Mouse (Mus musculus): ENCODE measurements around the gene Amt. TPM values are rescaled to one million over a fixed set of nuclear protein-coding genes. Genes with fewer than 3 reads are reported as not detected.

Amt gene
- polyA plus RNA-seq, 1 experiment from 2014 or later, result 0.96 TPM

DNA sequence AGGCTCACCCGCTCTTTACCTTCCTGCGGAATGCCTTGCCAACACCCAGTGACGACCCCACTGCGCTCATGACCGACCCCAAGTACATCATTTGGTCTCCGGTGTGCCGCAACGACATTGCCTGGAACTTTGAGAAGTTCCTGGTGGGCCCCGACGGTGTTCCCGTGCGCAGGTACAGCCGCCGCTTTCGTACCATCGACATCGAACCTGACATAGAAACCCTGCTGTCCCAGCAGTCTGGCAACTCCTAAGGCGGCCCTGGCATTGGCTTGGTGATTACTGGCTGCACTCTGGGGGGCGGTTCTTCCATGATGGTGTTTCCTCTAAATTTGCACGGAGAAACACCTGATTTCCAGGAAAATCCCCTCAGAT, 43.2 kb downstream of the Amt start:
- peaks cover 36% of the 10 kb centered on the region for H3K79me2 ChIP-seq (ENCODE audit: inconsistent target)
- H3K27ac ChIP-seq, result peak overlapping the region; percentile 98
- peaks cover 6% of the 10 kb centered on the region; the same call in 1 of the 2 replicates for H3K36me3 ChIP-seq (ENCODE audit: inconsistent target)
- WGBS (ENCODE audit: missing documents), result under 1% methylated on average over 19 of the region's 20 CpGs
- peak overlapping the region; percentile 90 for H3K4me3 ChIP-seq (ENCODE audit: inconsistent target)

DNA sequence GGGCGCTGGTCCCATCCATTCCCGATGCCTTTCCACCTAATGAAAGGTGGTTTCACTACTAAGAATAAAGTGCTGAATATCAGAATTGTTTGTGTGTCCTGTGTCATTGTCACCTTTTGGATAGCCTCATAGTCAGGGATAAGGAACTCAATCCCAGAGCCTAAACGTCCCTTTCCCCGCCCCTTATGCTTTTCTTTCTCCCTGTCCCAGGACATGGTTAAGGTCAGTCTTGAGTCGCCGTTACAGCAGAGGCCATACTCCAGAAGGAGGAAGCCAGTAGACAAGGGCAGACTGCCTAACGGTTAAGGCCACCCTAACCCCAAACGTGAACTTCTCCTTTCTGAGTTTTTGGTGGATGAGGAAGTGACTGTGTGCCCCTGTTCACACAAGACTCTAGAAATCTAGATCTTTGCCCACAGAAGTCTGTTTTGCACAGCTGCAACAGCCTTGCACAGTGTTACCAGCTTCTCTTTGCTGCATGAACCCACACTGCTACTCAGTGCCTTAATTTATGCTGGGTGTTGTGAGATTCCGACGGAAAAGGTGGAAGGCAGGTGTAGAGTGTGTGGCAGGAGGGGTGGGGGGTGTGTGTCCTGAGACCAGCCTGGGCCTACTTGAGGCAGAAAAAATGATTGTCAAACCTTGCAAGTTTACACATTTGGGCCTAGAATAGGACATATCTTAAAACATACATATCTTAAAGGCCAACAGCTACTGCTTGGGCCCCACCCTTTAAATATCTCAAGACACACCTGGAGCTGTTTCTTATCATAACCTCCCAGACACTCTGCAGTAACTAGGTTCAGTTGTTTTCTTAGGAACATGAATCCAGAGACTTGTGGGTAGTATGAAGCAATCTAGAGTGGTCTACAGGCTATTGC, 43.8 kb downstream of the Amt start:
- Histone ChIP-seq H3K27ac (peak overlapping the region; percentile 98), H3K36me3 (ENCODE audit: inconsistent target) (no peaks in the 10 kb centered on the region), H3K79me2 (ENCODE audit: inconsistent target) (peaks cover 29% of the 10 kb centered on the region), H3K4me3 (ENCODE audit: inconsistent target) (peak overlapping the region; percentile 90)
- under 1% methylated on average over 10 of the region's 10 CpGs for WGBS (ENCODE audit: missing documents)

DNA sequence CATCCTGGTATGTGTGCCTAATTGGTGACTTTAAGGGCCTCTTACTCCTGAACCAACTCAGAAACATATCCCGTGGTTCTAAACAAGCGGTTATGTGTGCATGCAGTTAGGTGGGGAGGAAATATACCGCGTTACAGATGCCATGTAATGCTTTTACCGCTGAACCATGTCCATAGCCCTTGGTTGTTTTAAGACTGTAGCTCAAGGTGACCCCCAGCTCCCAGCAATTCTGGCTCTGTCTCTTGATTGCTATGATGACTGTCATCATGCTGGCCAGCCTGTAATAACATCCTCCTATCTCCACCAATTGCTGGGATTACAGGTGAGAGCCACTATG, 44.5 kb downstream of the Amt start:
- Histone ChIP-seq H3K4me3 (ENCODE audit: inconsistent target) (peak overlapping the region; percentile 90), H3K27ac (peak overlapping the region; percentile 98), H3K79me2 (ENCODE audit: inconsistent target) (peaks cover 24% of the 10 kb centered on the region), H3K36me3 (ENCODE audit: inconsistent target) (no peaks in the 10 kb centered on the region)
- 19% methylated on average over 5 of the region's 5 CpGs for WGBS (ENCODE audit: missing documents)

DNA sequence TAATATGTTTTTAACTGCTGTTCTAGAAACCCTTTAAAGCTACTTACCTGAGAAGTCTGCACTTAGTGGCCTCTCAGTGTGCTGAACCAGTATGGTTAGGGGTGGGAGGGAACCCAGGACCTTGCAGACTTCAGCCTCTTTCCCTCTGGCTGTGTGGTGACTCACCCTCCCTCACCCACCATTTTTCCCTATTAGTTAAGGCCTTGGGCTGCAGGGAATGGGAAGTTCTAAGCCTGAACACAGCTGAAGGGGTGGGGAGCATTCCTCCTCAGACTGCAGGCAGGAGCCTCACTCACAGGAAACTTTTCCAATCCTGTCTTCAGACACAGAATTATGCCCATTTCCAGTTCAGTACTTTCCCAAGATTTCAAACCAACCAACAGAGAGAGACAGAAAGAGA, 45.1 kb downstream of the Amt start:
- Histone ChIP-seq H3K4me3 (ENCODE audit: inconsistent target) (no peak overlapping the region; the same call in 1 of the 2 replicates), H3K79me2 (ENCODE audit: inconsistent target) (peaks cover 19% of the 10 kb centered on the region), H3K36me3 (ENCODE audit: inconsistent target) (no peaks in the 10 kb centered on the region), H3K27ac (peak overlapping the region; percentile 98)

DNA sequence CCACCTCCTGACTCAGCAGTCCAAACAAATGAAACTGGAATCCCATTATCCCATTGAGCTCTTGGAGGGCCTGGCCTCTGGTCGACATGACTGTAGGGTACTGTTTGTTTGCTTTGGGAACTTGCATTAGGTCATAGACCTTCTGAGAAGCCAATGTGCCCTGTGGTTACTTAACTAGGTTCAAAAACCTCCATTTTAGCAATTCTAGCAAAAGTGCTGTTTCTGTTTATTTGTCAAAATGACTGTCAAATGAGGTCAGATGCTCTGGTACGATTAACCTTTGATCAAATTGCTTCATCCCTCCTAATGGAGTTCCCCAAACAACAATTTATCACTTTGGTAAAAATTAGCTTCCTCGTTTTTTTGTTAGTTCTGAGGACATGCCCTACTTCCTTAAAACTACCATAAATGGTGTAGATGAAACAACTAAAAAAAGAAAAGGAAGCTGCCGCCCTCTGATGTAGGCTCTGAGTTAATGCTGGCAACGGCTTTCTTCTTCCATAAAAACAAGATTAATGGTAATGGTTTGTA, 45.7 kb downstream of the Amt start:
- H3K27ac ChIP-seq, result peak overlapping the region; percentile 98
- peaks cover 19% of the 10 kb centered on the region for H3K79me2 ChIP-seq (ENCODE audit: inconsistent target)
- H3K36me3 ChIP-seq (ENCODE audit: inconsistent target), result no peaks in the 10 kb centered on the region
- H3K4me3 ChIP-seq (ENCODE audit: inconsistent target), result no peak overlapping the region
- 3% methylated on average over 5 of the region's 5 CpGs for WGBS (ENCODE audit: missing documents)

DNA sequence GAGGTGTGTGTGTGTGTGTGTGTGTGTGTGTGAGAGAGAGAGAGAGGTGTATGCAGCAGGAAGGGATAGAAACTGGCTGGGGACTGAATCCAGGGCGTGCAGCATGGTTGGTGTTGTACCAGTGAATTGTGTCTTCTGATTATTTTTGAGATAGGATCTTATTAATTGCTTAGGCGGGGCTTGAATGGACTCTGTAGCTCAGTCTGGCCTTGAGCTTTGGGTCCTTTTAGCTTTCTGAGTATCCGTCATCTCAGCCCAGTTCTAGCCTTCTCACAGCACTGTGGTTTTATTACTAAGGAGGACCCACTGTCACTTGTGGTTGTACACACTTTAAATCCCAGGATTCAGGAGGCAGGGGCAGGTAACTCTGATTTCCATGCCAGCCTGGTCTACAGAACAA, 46.7 kb downstream of the Amt start:
- Histone ChIP-seq H3K79me2 (ENCODE audit: inconsistent target) (peaks cover 24% of the 10 kb centered on the region), H3K4me3 (ENCODE audit: inconsistent target) (no peak overlapping the region), H3K36me3 (ENCODE audit: inconsistent target) (no peaks in the 10 kb centered on the region), H3K27ac (peak overlapping the region; percentile 98)
- WGBS (ENCODE audit: missing documents), result 74% methylated on average over 3 of the region's 3 CpGs

DNA sequence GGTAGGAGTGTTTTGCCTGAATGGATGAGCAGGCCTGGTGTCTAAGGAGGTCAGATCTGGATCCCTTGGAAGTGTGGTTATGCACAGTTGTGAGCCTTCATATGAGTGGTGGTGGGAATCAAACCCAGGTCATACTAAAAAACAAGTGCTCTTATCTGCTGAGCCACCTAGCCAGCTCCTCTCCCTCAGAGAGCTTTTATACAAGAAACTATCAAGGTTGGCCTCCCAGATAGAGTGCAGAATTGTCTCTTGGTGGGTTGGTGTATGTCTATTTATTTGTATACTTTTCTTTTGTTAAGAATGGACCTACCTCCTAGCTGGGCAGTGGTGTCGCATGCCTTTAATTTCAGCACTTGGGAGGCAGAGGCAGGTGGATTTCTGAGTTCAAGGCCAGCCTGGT, 47.2 kb downstream of the Amt start:
- Histone ChIP-seq H3K36me3 (ENCODE audit: inconsistent target) (no peaks in the 10 kb centered on the region), H3K79me2 (ENCODE audit: inconsistent target) (peaks cover 29% of the 10 kb centered on the region), H3K27ac (peak overlapping the region; percentile 98), H3K4me3 (ENCODE audit: inconsistent target) (no peak overlapping the region)
- whole genome bisulfite sequencing (ENCODE audit: missing documents), result 100% methylated on average over 1 of the region's 1 CpGs

DNA sequence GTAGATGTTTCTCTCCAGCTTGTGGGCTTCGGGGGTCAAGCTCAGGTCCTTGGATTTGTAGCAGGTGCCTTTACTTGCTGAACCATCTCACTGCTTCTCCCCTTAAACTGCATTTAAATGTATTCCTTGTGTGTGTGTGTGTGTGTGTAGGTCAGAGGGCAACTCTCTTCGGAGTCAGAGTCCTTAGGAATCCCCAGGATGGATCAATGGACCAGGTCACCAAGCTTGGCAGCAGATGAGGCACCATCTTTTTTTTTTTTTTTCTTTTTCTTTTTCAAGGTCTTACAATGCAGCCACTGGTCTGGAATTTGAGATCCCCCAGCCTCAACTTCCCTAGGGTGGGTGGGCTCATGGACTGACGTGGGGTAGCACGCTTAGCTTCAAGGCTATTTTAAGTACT, 47.8 kb downstream of the Amt start:
- Histone ChIP-seq H3K79me2 (ENCODE audit: inconsistent target) (peaks cover 32% of the 10 kb centered on the region), H3K36me3 (ENCODE audit: inconsistent target) (no peaks in the 10 kb centered on the region), H3K4me3 (ENCODE audit: inconsistent target) (no peak overlapping the region), H3K27ac (no peak overlapping the region)
- WGBS (ENCODE audit: missing documents), result 92% methylated on average over 4 of the region's 4 CpGs

DNA sequence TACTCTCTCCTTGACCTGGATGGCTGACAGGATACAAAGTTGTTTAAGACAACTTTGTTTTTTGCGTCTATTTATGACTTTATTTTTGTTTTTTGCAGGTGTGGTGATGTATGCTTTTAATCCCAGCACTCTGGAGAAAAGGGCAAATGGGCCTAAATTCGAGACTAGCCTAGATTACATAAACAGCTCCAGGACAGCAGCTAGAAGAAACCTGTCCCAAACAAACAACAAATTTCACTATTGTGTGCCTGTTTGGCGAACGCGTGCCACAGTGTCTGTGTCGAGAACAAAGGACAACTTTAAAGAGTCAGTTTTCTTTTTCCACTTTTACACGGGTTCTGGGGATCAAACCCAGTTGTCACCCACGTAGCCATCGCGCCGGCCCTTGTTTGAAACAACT, 50.4 kb downstream of the Amt start:
- Histone ChIP-seq H3K4me3 (ENCODE audit: inconsistent target) (peak overlapping the region; percentile 59), H3K79me2 (ENCODE audit: inconsistent target) (peaks cover 42% of the 10 kb centered on the region), H3K36me3 (ENCODE audit: inconsistent target) (peaks cover 14% of the 10 kb centered on the region), H3K27ac (peak overlapping the region; percentile 88)
- WGBS (ENCODE audit: missing documents), result under 1% methylated on average over 11 of the region's 11 CpGs

DNA sequence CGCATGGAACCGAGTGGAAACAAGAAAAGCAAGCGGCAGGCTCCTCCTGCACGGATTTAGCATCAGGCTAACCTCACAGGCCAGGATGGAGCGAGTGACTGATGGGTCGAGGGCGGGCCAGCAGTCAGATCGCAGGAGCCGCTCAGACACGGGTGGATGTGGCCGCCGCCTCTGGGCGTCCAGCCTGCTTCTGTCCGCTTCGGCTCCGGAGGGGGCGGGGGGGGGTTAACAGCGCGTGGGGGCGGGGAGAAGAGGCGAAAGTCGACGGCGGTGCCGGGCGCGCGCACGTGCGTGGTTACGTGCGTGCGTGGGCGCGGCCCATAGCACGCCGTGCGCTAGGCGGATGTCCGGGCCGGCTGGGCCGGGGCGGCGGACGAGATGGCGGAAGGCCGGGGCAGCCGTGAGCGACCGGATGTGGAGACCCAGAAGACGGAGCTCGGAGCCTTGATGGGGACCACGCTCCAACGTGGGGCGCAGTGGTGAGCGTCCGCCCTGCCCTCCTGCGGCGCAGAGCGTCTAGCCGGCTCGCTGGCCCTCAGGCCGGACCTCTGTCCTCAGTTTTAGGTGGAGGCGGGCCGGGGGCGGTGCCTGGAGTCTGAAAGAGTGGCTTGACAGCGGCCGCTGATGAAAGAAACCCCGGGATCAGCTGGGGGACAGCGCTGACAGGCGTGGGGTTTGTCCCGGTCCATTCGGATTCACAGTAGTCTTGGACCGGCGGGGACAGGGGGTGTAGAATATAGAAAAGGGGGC, 51.1 kb downstream of the Amt start, which contains the start of gene Usp4:
Gene Usp4 (plus strand): TSS at position 314 of the 750 bp plus-strand sequence.
- WGBS (ENCODE audit: missing documents), result under 1% methylated on average over 67 of the region's 75 CpGs

DNA sequence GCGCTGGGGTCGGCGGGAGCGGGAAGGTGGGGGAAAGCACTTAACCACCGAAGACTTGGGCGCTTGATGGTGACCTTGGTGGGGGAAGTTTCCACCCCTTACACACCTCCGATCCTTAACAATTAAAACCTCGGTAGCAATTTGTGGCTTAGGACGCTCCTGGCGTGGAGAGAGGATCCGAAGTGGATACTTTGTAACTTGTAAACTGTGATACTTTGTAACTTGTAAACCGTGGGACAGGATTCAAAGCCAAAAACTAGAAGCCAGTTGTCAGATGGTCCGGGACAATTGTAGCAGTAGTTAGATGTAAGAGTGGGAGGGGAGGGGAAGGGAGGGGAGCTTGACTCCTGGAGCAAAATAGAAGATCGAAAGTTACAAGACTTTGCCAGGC, 51.6 kb downstream of the Amt start:
- H3K27ac ChIP-seq, result peak overlapping the region; percentile 61
- 4% methylated on average over 6 of the region's 14 CpGs for WGBS (ENCODE audit: missing documents)

More for the DNA sequence above, 51.1 kb downstream of the Amt start, which contains the start of gene Usp4:
- Histone ChIP-seq H3K27ac (peak within 1 kb of the TSS; percentile 88), H3K4me3 (ENCODE audit: inconsistent target) (peak within 1 kb of the TSS; percentile 75), H3K79me2 (ENCODE audit: inconsistent target) (peaks cover 49% of the 10 kb centered on the region), H3K36me3 (ENCODE audit: inconsistent target) (peaks cover 21% of the 10 kb centered on the region)

DNA sequence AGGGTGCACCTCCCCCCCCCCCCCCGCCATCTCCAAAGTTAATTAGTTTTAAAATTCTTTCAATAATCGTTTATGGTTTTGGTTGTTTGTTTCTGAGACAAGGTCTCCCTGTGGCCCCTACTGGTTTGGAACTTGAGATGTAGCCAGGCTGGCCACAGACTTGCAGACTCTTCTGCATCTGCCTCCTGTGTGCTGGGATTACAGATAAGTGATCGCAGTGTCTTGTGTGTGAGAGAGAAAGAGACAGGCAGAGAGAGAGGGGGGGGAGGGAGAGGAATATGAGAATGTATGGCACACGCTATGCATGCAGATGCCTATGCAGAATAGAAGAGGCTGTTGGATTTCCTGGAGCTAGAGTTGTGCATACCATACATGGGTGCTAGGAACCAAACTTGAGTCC, 53.1 kb downstream of the Amt start:
- H3K36me3 ChIP-seq (ENCODE audit: inconsistent target), result peaks cover 37% of the 10 kb centered on the region
- no peak overlapping the region for H3K4me3 ChIP-seq (ENCODE audit: inconsistent target)
- H3K27ac ChIP-seq, result no peak overlapping the region
- whole genome bisulfite sequencing (ENCODE audit: missing documents), result 88% methylated on average over 4 of the region's 4 CpGs
- H3K79me2 ChIP-seq (ENCODE audit: inconsistent target), result peaks cover 69% of the 10 kb centered on the region

More for the DNA sequence above, 51.6 kb downstream of the Amt start:
- Histone ChIP-seq H3K4me3 (ENCODE audit: inconsistent target) (peak overlapping the region; percentile 75), H3K36me3 (ENCODE audit: inconsistent target) (peaks cover 27% of the 10 kb centered on the region), H3K79me2 (ENCODE audit: inconsistent target) (peaks cover 54% of the 10 kb centered on the region)

Measured in macrophage (primary cell).